Mouse (Mus musculus): ENCODE data around the gene Gpr21. TPM values are rescaled to one million over a fixed set of nuclear protein-coding genes. Genes with fewer than 3 reads are reported as not detected.

Gpr21 gene
- polyA plus RNA-seq, 1 experiment = 0.10 TPM

DNA sequence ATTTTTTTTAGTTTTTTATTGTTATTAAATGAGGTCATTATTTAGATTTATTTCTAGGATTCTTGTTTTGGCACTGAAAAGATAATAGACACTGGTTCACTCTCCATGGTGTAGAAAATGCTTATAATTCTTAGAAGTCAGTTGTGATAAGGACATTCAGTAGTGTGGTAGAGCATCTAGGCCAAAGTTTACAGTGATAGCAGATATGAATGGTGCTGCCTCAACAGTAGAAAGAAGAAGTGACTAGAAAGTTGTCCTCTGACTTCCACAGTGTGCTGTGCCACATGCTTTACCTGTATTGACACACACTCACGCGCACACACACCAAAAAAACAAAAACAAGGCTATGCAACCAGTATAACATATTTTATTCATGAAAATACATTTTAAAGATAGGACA lies 13.3 kb downstream of the Gpr21 start:
- Histone ChIP-seq H3K36me3 (ENCODE audit: control insufficient read depth, insufficient read depth, low read length) (no peaks in the 10 kb centered on the region; the same call in 1 of the 2 replicates), H3K27me3 (ENCODE audit: control insufficient read depth, insufficient read depth, low read length) (no peaks in the 10 kb centered on the region), H3K4me3 (ENCODE audit: control insufficient read depth, low read depth, low read length) (no peak overlapping the region), H3K27ac (ENCODE audit: control insufficient read depth, insufficient read depth, low read depth, low read length) (no peak overlapping the region), H3K4me1 (ENCODE audit: control insufficient read depth, insufficient read depth, low read length) (no peaks in the 10 kb centered on the region)
- no peak for TF ChIP-seq POLR2A (IDR thresholded peaks at IDR 0.05; ENCODE audit: control insufficient read depth, low read depth, low read length)
- no peak for TF ChIP-seq CTCF (IDR thresholded peaks at IDR 0.05; ENCODE audit: control insufficient read depth, insufficient read depth, insufficient replicate concordance, low read depth, low read length)

DNA sequence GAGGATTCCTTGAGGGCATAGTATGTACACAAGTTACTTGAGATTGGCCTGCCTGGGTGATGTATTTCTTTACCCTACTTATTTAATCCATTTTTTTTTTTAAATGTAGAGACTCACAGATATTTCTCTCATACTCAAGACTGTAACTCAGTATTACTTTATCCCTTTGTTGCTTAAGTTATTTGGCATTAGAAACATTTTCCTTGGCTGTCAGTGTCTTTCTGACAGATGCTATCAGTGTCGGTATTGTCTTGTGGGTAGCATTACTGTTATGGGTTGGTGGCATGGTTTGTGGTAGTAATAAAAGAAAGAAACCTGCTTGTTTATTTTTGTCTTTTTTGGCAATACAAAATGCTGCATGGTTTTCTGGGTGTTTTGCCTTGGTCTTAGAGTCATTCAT lies 14.6 kb downstream of the Gpr21 start:
- Histone ChIP-seq H3K4me1 (ENCODE audit: control insufficient read depth, insufficient read depth, low read length) (no peaks in the 10 kb centered on the region), H3K27ac (ENCODE audit: control insufficient read depth, insufficient read depth, low read depth, low read length) (no peak overlapping the region), H3K4me3 (ENCODE audit: control insufficient read depth, low read depth, low read length) (no peak overlapping the region), H3K36me3 (ENCODE audit: control insufficient read depth, insufficient read depth, low read length) (peaks cover 2% of the 10 kb centered on the region), H3K27me3 (ENCODE audit: control insufficient read depth, insufficient read depth, low read length) (no peaks in the 10 kb centered on the region)
- TF ChIP-seq POLR2A (IDR thresholded peaks at IDR 0.05; ENCODE audit: control insufficient read depth, low read depth, low read length) = no peak
- no peak for TF ChIP-seq CTCF (IDR thresholded peaks at IDR 0.05; ENCODE audit: control insufficient read depth, insufficient read depth, insufficient replicate concordance, low read depth, low read length)

DNA sequence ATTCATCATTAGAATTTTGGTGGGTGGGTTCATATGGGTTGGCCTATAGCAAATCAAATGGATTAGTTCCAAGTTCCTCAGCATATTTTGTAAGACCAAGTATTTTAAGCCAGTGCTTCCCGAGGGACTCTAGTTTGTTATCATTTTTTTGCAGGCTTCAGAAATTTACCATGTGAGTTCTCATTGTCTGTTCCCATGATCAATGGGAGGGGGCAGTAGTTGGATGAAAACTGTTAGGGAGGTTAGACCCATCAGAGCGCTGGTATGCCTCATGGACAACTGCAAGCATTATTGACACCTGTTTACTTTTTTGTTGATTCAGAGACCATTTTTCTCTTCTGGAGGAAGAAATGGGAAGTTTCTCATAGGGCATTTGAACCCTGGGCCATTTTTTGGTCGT lies 15.5 kb downstream of the Gpr21 start:
- peaks cover 2% of the 10 kb centered on the region for H3K36me3 ChIP-seq (ENCODE audit: control insufficient read depth, insufficient read depth, low read length)
- H3K27me3 ChIP-seq (ENCODE audit: control insufficient read depth, insufficient read depth, low read length) = no peaks in the 10 kb centered on the region
- H3K27ac ChIP-seq (ENCODE audit: control insufficient read depth, insufficient read depth, low read depth, low read length) = no peak overlapping the region
- no peak for TF ChIP-seq POLR2A (IDR thresholded peaks at IDR 0.05; ENCODE audit: control insufficient read depth, low read depth, low read length)
- no peak for TF ChIP-seq CTCF (IDR thresholded peaks at IDR 0.05; ENCODE audit: control insufficient read depth, insufficient read depth, insufficient replicate concordance, low read depth, low read length)
- no peaks in the 10 kb centered on the region for H3K4me1 ChIP-seq (ENCODE audit: control insufficient read depth, insufficient read depth, low read length)
- H3K4me3 ChIP-seq (ENCODE audit: control insufficient read depth, low read depth, low read length) = no peak overlapping the region

DNA sequence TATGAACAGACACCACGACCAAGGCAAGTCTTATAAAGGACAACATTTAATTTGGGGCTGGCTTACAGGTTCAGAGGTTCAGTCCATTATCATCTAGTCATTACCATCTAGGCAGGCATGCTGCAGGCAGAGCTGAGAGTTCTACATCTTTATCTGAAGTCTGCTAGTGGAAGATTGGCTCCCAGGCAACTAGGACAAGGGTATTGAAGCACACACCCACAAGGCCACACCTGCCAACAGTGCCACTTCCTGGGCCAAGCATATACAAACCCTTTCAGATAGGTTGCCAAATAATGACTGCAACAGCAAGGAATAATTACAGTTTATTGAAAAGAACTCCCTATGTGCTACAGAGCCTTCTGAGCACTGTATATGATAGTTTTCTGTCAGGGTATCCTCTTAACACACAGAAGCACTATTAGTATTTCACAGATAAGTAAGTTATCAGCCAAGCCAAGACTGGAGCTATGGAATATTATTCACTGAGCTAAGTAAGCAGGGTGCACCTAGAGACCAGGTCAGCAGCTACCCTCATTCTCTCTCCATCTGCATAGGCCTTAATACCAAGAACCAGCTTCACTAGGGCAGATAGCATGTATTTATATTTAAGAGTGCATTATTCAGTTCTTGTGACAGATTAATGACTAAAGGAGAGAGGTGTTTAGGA lies 33.3 kb downstream of the Gpr21 start:
- H3K36me3 ChIP-seq (ENCODE audit: control insufficient read depth, insufficient read depth, low read length) = no peaks in the 10 kb centered on the region
- no peaks in the 10 kb centered on the region for H3K27me3 ChIP-seq (ENCODE audit: control insufficient read depth, insufficient read depth, low read length)
- H3K4me3 ChIP-seq (ENCODE audit: control insufficient read depth, low read depth, low read length) = no peak overlapping the region
- no peak overlapping the region for H3K27ac ChIP-seq (ENCODE audit: control insufficient read depth, insufficient read depth, low read depth, low read length)
- TF ChIP-seq CTCF (IDR thresholded peaks at IDR 0.05; ENCODE audit: control insufficient read depth, insufficient read depth, insufficient replicate concordance, low read depth, low read length) = no peak
- no peak for TF ChIP-seq POLR2A (IDR thresholded peaks at IDR 0.05; ENCODE audit: control insufficient read depth, low read depth, low read length)
- H3K4me1 ChIP-seq (ENCODE audit: control insufficient read depth, insufficient read depth, low read length) = no peaks in the 10 kb centered on the region

DNA sequence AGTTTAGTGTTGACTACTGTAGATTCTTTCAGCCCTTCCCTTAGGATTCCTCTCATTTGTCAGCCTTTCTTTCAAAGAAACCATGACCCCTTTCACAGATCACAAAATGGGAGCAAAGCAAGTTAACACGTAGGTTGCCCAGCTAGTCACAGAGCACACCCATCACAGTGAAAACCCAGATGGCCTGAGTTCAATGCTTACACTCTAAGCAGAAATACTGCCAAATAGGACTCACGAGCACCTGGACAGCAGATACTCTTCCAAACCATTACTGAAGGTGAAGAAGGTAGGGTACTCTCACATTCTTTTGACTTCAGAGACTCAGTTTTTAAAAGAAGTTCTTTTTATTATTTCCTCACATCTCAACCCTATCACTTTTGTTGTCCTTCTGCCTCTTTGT lies 40.2 kb downstream of the Gpr21 start:
- no peaks in the 10 kb centered on the region for H3K4me1 ChIP-seq (ENCODE audit: control insufficient read depth, insufficient read depth, low read length)
- no peak overlapping the region for H3K27ac ChIP-seq (ENCODE audit: control insufficient read depth, insufficient read depth, low read depth, low read length)
- H3K4me3 ChIP-seq (ENCODE audit: control insufficient read depth, low read depth, low read length) = no peak overlapping the region
- TF ChIP-seq POLR2A (IDR thresholded peaks at IDR 0.05; ENCODE audit: control insufficient read depth, low read depth, low read length) = no peak
- TF ChIP-seq CTCF (IDR thresholded peaks at IDR 0.05; ENCODE audit: control insufficient read depth, insufficient read depth, insufficient replicate concordance, low read depth, low read length) = no peak
- no peaks in the 10 kb centered on the region for H3K36me3 ChIP-seq (ENCODE audit: control insufficient read depth, insufficient read depth, low read length)
- H3K27me3 ChIP-seq (ENCODE audit: control insufficient read depth, insufficient read depth, low read length) = no peaks in the 10 kb centered on the region

DNA sequence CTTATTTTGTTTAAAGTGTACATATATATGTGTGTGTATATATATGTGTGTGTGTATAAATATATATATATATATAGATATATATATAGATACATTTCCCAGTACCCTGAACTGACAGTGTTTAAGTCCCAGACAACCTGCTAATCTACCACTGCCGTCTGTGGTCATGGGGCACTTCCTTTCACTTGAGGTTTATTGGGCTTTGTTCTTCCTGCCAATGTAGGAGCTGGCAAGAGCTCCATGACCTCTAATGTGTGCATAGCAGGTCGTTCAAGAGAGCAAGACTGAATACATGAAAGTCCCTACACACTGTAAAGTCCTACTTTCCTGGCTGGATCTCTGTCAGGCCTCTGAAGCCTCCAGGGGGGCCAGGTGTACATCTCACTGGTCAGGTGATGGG lies 49.4 kb downstream of the Gpr21 start:
- H3K36me3 ChIP-seq (ENCODE audit: control insufficient read depth, insufficient read depth, low read length) = peaks cover 2% of the 10 kb centered on the region; the same call in 1 of the 2 replicates
- no peak overlapping the region for H3K4me3 ChIP-seq (ENCODE audit: control insufficient read depth, low read depth, low read length)
- TF ChIP-seq POLR2A (IDR thresholded peaks at IDR 0.05; ENCODE audit: control insufficient read depth, low read depth, low read length) (no peak), CTCF (IDR thresholded peaks at IDR 0.05; ENCODE audit: control insufficient read depth, insufficient read depth, insufficient replicate concordance, low read depth, low read length) (no peak)
- H3K4me1 ChIP-seq (ENCODE audit: control insufficient read depth, insufficient read depth, low read length) = no peaks in the 10 kb centered on the region
- no peak overlapping the region for H3K27ac ChIP-seq (ENCODE audit: control insufficient read depth, insufficient read depth, low read depth, low read length)
- H3K27me3 ChIP-seq (ENCODE audit: control insufficient read depth, insufficient read depth, low read length) = no peaks in the 10 kb centered on the region

DNA sequence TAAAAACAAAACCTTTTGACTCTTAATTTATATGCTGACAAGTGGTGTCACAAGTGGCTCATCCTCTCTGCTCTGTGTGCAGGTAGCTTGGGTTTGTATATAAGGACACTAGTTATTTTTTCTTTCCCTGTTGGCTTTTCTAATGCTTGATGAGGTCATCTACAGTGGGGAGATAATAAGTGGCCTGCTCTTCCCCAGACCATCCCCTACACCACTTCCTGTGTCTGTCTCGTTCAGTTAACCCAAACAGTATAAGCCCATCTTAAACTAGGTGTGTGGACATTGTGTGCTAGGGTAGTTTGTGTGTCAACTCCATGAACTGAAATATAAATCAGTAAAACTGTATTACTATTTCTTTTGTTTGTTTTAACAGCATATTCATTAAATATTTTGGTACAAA lies 49.9 kb downstream of the Gpr21 start:
- Histone ChIP-seq H3K27ac (ENCODE audit: control insufficient read depth, insufficient read depth, low read depth, low read length) (no peak overlapping the region), H3K4me3 (ENCODE audit: control insufficient read depth, low read depth, low read length) (no peak overlapping the region), H3K36me3 (ENCODE audit: control insufficient read depth, insufficient read depth, low read length) (peaks cover 2% of the 10 kb centered on the region; the same call in 1 of the 2 replicates), H3K4me1 (ENCODE audit: control insufficient read depth, insufficient read depth, low read length) (no peaks in the 10 kb centered on the region), H3K27me3 (ENCODE audit: control insufficient read depth, insufficient read depth, low read length) (no peaks in the 10 kb centered on the region)
- TF ChIP-seq POLR2A (IDR thresholded peaks at IDR 0.05; ENCODE audit: control insufficient read depth, low read depth, low read length) = no peak
- TF ChIP-seq CTCF (IDR thresholded peaks at IDR 0.05; ENCODE audit: control insufficient read depth, insufficient read depth, insufficient replicate concordance, low read depth, low read length) = no peak
